Mouse (Mus musculus): ENCODE results near the gene Vmn1r72.
"Not testable (repeated sequence)": the region's sequence is repeated elsewhere in the genome, so short reads cannot be mapped to it uniquely, and the experiment has no call there.

Gene Vmn1r72

DNA sequence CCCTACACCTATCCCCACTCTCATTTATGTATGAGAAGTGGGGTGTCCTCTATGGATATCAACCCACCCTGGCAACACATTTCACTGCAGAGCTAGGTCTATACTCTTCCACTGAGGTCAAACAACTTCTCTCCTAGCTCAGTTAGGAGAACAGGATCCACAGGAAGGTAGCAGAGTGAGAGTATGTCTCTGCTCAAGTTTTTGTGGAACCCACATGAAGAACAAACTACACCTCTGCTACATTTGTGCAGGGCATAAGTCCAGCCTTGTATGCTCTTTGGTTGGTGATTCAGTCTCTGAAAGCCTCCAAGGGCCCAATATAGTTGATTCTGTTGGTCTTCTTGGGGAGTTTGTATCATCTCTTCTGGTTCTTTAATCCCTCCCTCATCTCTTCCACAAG, at the start of gene Vmn1r72:
Vmn1r72 (minus strand) TSS at position 101 of the 400 bp plus-strand sequence.
- not testable (repeated sequence) for DNase-seq

DNA sequence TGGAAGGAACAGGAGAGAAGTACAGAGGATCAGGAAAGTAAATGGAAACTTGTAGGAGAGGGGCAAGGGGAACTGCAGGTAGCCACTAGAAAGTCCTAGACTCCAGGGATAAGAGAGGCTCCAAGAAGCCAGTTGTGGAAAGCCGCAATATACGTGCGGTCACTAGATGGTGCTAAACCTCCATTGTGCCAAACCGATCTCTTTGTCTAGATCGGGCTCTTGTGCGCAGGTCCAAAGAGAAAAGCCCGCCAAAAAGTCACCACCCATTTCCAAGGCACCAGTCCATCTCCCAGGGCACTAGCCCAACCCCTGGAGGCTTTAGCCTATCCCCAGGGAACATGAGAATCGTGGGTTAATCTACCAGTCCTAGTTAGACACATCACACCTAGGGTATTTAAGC, 62.9 kb downstream of the Vmn1r72 start:
- DNase-seq = peak; percentile 1
